Mouse (Mus musculus): Measurements from ENCODE around the gene Fam193a. TPM values are rescaled to one million over a fixed set of nuclear protein-coding genes. Genes with fewer than 3 reads are reported as not detected.

Fam193a gene
- total RNA-seq, 2 experiments from 2014 or later, result 33.4 to 43.0 TPM

GRCm38 (mm10) chr5:34517913-34518312, 148.2 kb downstream of the Fam193a start:
- peak; percentile 50 for ATAC-seq (ENCODE audit: poor library complexity, severe bottlenecking)

DNA sequence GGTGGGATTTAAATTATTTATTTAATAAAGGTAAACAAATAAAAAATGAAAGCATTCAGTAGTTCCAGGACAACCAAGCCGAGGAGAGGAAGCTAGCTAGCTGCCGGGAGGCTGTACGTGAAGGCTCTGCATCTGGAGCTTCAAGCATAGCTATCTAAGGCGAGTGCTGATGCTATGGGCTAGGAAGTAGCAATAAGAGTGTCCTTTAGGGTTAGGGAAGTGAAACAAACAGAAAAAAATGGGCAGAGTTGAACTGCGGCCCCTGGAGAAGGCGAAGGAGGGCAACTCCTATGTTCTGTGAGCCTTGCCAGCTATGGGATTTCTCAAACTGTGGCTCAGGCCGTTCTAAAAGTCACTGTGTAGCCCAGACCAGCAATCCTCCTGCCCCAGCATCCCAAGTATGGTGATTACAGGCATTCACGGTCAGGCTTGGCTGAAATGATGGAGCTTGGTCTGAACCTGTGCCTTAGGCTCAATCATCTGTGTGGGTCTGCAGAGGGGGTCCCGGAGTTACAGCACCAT, 149.7 kb downstream of the Fam193a start:
- peak; percentile 54 for ATAC-seq (ENCODE audit: poor library complexity, severe bottlenecking)

- peak; percentile 49 for ATAC-seq (ENCODE audit: poor library complexity, severe bottlenecking)
Measured at GRCm38 (mm10) chr5:34520458-34521209, 150.9 kb downstream of the Fam193a start.

DNA sequence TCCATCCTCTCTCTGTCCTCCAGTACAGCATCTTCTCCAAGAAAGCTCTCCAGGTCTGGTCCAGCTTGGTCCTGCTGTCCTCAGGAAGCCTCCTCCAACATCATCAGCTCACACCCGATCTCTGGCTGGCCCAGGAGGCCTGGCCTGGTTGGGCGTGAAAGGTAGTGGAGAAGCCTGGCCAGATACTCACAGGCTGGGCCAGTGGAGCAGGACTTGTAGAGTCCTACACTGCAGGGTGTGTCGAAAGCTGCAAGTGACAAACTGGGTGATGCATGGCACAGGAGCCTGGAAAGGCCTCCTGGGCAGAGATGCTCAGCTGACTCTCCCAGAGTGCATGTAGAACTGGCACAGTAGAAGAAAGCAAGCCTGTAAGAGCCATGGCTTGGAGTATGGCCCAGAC, 151.6 kb downstream of the Fam193a start:
- no peak for ATAC-seq (ENCODE audit: poor library complexity, severe bottlenecking)

- no peak for ATAC-seq (ENCODE audit: poor library complexity, severe bottlenecking)
Measured at GRCm38 (mm10) chr5:34523958-34524485, 154.3 kb downstream of the Fam193a start.

DNA sequence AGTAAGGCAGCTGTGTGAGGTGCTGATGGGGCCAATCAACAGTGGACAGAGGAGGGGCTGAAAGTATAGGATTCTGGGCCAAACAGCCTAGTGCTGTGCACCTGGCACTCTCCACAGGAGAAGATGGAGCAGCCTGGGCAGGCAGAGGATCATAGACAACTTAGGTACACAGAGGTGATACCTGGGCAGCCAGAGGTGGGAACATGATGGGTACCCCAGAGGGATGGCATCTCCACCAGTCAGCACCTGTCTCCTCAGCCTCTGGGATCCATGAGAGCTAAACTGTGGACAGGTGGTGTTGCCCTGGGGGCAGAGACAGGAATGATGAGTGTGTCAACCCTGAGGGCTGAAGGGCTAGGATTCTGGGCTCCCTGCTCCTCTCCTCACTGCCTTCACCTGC, 154.8 kb downstream of the Fam193a start:
- no peak for ATAC-seq (ENCODE audit: poor library complexity, severe bottlenecking)

- ATAC-seq (ENCODE audit: poor library complexity, severe bottlenecking), result peak; percentile 96
Measured at GRCm38 (mm10) chr5:34525663-34526476, 156.1 kb downstream of the Fam193a start, which contains the start of gene Sh3bp2. Sh3bp2 (plus strand) TSS chr5:34525838.

- ATAC-seq (ENCODE audit: poor library complexity, severe bottlenecking), result no peak
Measured at GRCm38 (mm10) chr5:34526477-34526775, 156.7 kb downstream of the Fam193a start.

DNA sequence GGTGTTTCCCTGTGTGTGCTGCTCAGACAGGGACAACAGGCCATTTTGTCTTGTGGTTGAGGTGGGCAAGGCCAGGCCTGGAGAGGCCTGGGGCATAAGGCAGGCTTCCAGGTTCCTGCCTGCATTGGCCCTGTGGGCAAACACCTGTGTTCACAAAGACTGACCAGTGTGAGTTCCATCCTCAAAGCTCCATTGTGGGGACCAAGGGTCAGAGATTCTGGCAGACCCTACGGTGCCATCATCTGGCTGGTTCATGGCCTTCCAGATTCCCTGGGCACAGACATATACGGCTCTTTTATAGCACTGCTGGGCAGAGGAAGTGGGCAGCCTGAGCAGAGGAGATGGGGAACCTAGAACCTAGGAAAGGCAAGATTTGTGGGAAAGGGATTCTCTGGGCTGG, 157.6 kb downstream of the Fam193a start:
- ATAC-seq (ENCODE audit: poor library complexity, severe bottlenecking), result no peak

DNA sequence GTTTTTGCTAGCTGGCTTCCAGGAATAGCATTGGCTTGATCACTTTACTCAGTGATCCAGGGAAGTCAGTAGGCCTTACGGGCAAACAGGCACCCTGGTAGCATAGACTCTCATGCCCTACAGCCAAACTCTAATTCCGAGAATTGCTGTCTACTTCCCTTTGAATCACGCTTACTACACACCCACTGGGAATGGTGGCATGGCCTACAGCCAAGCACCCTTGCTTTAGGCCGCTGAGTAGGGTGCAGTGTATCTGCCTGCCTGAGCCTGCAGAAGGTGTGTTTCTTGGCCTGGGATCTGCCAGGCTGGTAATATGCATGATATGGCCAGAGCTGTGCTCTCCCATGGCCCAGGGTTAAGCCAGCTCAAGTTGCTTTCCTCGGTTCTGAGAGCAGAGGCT, 159.0 kb downstream of the Fam193a start:
- no peak for ATAC-seq (ENCODE audit: poor library complexity, severe bottlenecking)

GRCm38 (mm10) chr5:34530116-34530515, 160.4 kb downstream of the Fam193a start:
- no peak for ATAC-seq (ENCODE audit: poor library complexity, severe bottlenecking)

DNA sequence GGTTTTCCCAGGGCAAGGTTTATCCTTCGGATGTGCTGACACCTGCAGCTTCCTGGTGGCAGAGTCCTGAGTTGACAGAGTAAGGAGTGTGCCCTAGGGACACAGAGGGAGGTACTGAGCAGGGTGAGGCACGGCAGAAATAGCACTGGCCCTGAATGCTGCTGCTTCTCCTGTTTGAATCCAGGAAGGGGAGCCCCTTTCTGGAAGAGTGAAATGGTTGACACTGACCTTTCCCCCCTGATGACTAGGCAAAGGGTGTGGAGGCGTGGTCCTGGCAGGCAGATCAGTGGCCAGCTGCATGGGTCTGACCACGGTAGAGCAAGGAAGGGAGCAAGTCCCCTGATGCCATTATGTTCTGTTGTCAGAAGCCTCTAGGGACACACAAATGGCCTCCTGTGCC, 161.0 kb downstream of the Fam193a start:
- no peak for ATAC-seq (ENCODE audit: poor library complexity, severe bottlenecking)

DNA sequence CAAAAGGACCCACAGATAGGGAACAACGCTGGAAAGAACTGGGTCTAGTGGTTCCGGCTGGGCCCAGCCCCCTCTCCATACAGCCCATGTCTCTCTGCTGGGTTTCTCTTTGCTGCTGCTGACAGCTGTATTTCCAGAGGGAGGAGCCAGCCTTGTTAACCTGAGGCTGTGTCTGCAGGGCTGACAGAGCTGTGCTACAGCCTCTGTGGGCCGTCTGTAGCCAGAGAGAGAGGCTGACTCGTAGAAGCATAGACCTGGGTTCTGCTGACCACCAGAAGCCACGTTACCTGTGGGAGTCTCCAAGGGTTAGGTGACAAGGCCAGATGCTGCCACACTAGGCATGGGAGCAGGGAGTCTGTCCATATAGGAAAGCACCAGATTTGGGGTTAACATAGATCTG, 163.3 kb downstream of the Fam193a start:
- no peak for ATAC-seq (ENCODE audit: poor library complexity, severe bottlenecking)

DNA sequence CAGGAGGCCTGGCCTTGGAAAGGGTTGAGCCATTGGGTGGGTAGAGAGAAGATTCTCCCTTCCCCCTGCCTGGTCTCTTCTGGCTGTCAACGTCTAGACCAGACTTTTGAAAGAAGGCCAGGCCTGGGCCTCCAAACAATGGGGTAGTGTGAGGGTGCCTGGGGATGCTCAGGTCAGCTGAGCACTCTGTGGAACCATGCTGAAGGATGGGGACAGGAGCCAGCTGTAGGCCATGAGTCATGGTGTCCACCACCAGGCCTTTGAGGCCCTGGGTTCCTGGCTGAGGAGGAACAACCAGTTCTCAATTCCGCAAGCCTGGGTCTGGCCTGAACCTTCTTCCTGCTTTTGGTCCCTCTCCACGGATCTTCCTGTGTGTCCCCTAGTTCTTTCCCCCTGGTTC, 164.1 kb downstream of the Fam193a start:
- ATAC-seq (ENCODE audit: poor library complexity, severe bottlenecking), result peak; percentile 71

- ATAC-seq (ENCODE audit: poor library complexity, severe bottlenecking), result peak; percentile 37
Measured at GRCm38 (mm10) chr5:34534776-34535581, 165.2 kb downstream of the Fam193a start.

DNA sequence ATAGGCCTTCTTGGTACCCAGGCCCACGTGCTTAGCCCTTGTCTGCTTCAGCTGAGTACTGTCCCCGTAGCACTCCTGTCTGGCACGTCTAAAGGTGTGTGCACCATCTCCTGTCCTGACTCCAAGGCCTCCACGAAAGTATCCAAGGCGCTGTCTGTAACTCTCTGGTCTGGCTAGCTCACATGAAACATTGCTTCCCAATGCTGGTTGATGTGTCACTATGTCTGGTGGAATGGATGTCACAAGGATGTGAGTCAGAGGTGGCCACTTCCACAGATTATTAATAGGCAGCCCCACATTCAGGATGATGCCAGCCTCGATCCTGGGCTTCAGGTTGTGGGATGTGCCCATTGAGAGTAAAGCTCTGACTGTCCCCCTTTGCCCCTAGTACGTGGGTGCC, 166.1 kb downstream of the Fam193a start:
- ATAC-seq (ENCODE audit: poor library complexity, severe bottlenecking), result no peak

Other genes with a start within 250 kb of the Fam193a start
- gene Poln, start 200.5 kb upstream of the Fam193a start, total RNA-seq (2015), result 1.7 and 3.9 TPM in 2 replicates
- gene Poln, start 200.5 kb upstream of the Fam193a start, total RNA-seq (2017), result 1.2 and 2.7 TPM in 2 replicates
- 33.6 and 41.4 TPM in 2 replicates for gene Haus3, start 200.4 kb upstream of the Fam193a start, total RNA-seq (2015)
- 44.8 and 53.7 TPM in 2 replicates for gene Haus3, start 200.4 kb upstream of the Fam193a start, total RNA-seq (2017)
- gene Mxd4, start 182.2 kb upstream of the Fam193a start, total RNA-seq (2015), result 16.2 and 17.6 TPM in 2 replicates
- 19.8 and 21.6 TPM in 2 replicates for gene Mxd4, start 182.2 kb upstream of the Fam193a start, total RNA-seq (2017)
- 2.3 and 3.8 TPM in 2 replicates for gene Zfyve28, start 81.5 kb upstream of the Fam193a start, total RNA-seq (2015)
- gene Zfyve28, start 81.5 kb upstream of the Fam193a start, total RNA-seq (2017), result 4.8 and 5.5 TPM in 2 replicates
- gene Cfap99, start 81.3 kb upstream of the Fam193a start, total RNA-seq (2015), result 0.56 and 0.57 TPM in 2 replicates
- 1.2 and 1.9 TPM in 2 replicates for gene Cfap99, start 81.3 kb upstream of the Fam193a start, total RNA-seq (2017)
- gene Rnf4, start 33.6 kb upstream of the Fam193a start, total RNA-seq (2015), result 75.7 and 86.1 TPM in 2 replicates
- gene Rnf4, start 33.6 kb upstream of the Fam193a start, total RNA-seq (2017), result 79.6 and 82.8 TPM in 2 replicates
- gene Tnip2, start 144.1 kb downstream of the Fam193a start, total RNA-seq (2015), result 10.9 and 12.1 TPM in 2 replicates
- 34.4 and 41.3 TPM in 2 replicates for gene Tnip2, start 144.1 kb downstream of the Fam193a start, total RNA-seq (2017)
- 34.7 and 38.5 TPM in 2 replicates for gene Sh3bp2, start 155.9 kb downstream of the Fam193a start, total RNA-seq (2015)
- gene Sh3bp2, start 155.9 kb downstream of the Fam193a start, total RNA-seq (2017), result 48.1 and 60.7 TPM in 2 replicates
- gene Add1, start 203.7 kb downstream of the Fam193a start, total RNA-seq (2015), result 117 and 126 TPM in 2 replicates
- gene Add1, start 203.7 kb downstream of the Fam193a start, total RNA-seq (2017), result 137 and 192 TPM in 2 replicates